Mouse (Mus musculus) lung, postnatal 0 days (tissue): ENCODE results near the gene Tm7sf3. TPM values are rescaled to one million over a fixed set of nuclear protein-coding genes. Genes with fewer than 3 reads are reported as not detected.

Experiments used
- ATAC-seq: fragments of 200-750 bp; cut with Nextera tagmentation; 2 replicates; pipeline ENCODE4 v1.8.0; 2017; ENCODE audit warnings: moderate library complexity
- DNase-seq: peaks from one replicate; pipeline ENCODE4 v3.0.0-alpha.2; 2016; ENCODE audit warnings: low spot score
- H3K27ac ChIP-seq: fragments of 300-500 bp; sonication (generic); 2 replicates; pipeline ENCODE4 v1.5.1; 2014; ENCODE audit warnings: antibody characterized with exemption, mild to moderate bottlenecking, low read length, mixed read lengths
- H3K27me3 ChIP-seq: fragments of 300-500 bp; sonication (generic); replicated peaks from 2 replicates; pipeline ENCODE4 v1.6.1; 2014; ENCODE audit warnings: low read length, mixed read lengths; ENCODE audit not compliant: insufficient read depth
- H3K36me3 ChIP-seq: fragments of 300-500 bp; sonication (generic); 2 replicates; pipeline ENCODE4 v1.6.1; 2014; ENCODE audit warnings: low read length, mixed read lengths; ENCODE audit not compliant: insufficient read depth
- H3K4me1 ChIP-seq: fragments of 300-500 bp; sonication (generic); 2 replicates; pipeline ENCODE4 v1.6.1; 2014; ENCODE audit warnings: antibody characterized with exemption, low read depth, low read length, mixed read lengths; ENCODE audit not compliant: insufficient read depth
- H3K4me2 ChIP-seq: fragments of 300-500 bp; sonication (generic); replicated peaks from 2 replicates; pipeline ENCODE4 v1.6.1; 2014; ENCODE audit warnings: low read depth, mild to moderate bottlenecking, low read length, moderate library complexity, mixed read lengths
- H3K4me3 ChIP-seq: fragments of 300-500 bp; sonication (generic); 2 replicates; pipeline ENCODE4 v1.5.1; 2014; ENCODE audit warnings: low read depth, low read length
- H3K9ac ChIP-seq: fragments of 300-500 bp; sonication (generic); replicated peaks from 2 replicates; pipeline ENCODE4 v1.6.1; 2014; ENCODE audit warnings: low read depth, mild to moderate bottlenecking
- H3K9me3 ChIP-seq: fragments of 300-500 bp; sonication (generic); 2 replicates; pipeline ENCODE4 v1.6.1; 2016; ENCODE audit warnings: low read length, mixed read lengths
- CTCF ChIP-seq: IDR thresholded peaks from 2 replicates; pipeline ENCODE4 v1.5.1; 2016; ENCODE audit warnings: antibody characterized with exemption, mild to moderate bottlenecking
- EP300 ChIP-seq: IDR thresholded peaks from 2 replicates; pipeline ENCODE4 v1.6.1; 2016; ENCODE audit warnings: antibody characterized with exemption, mild to moderate bottlenecking, control low read depth
- WGBS: fragments of 180-500 bp; shearing (Covaris S2); extraction: QIAGEN DNeasy Blood & Tissue Kit; methylation state at CpG from one replicate; pipeline ENCODE4 v1.1.7; 2014; 5-methylcytosine and 5-hydroxymethylcytosine counted together
- polyA plus RNA-seq: library from polyadenylated mRNA; unstranded; fragments of >200 nt; fragmentation: Nextera tagmentation; extraction: Ambion mirVana; gene quantifications from 2 replicates; pipeline ENCODE4 v1.2.1, GENCODE M21; 2015

Tm7sf3 gene
- polyA plus RNA-seq, 1 experiment from 2014 or later = 21.7 TPM

GRCm38 (mm10) chr6:146583366-146584046 lies 59.1 kb downstream of the Tm7sf3 start:
- H3K4me3 ChIP-seq = no peak overlapping the region
- H3K4me1 ChIP-seq = peaks cover 4% of the 10 kb centered on the region; the same call in 1 of the 2 replicates
- no peaks in the 10 kb centered on the region for H3K9me3 ChIP-seq
- no peak overlapping the region for H3K4me2 ChIP-seq
- H3K9ac ChIP-seq = no peak overlapping the region
- WGBS = 70% methylated on average over 2 of the region's 2 CpGs
- TF ChIP-seq EP300 = no peak
- TF ChIP-seq CTCF = no peak
- peaks cover 11% of the 10 kb centered on the region; the same call in 1 of the 2 replicates for H3K36me3 ChIP-seq
- H3K27ac ChIP-seq = no peak overlapping the region
- H3K27me3 ChIP-seq = no peaks in the 10 kb centered on the region
- no peak for ATAC-seq
- no peak for DNase-seq

DNA sequence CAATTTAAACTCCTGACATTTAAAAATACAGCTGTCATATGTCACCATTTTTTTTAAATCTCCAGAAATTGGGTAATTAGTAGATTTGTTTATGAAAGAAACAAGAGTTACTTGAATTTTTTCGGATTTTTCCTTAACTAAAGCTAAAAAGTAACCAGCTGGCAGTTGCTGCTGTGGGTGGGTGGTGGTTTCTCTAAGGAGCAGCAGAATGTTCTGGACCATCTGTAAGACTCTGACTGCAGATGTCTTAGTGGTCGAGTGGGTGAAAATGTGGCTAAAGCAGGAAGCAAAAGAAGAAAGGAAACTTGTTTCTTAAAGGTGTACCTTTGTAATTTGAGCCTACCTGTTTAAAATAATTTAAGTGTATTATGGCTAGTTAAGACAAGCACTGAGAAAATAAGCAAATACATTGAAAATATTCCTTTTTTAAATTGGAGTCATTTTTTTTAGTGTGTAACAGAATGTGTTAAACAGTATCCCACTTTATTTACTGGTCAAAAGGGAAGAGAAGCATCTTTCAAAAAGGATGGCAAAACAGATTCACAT lies 62.2 kb downstream of the Tm7sf3 start:
- ATAC-seq (no peak), DNase-seq (peak; percentile 40)
- no peak for TF ChIP-seq EP300
- TF ChIP-seq CTCF = no peak
- H3K4me3 ChIP-seq = no peak overlapping the region
- no peaks in the 10 kb centered on the region for H3K9me3 ChIP-seq
- 12% methylated on average over 2 of the region's 2 CpGs for WGBS
- no peaks in the 10 kb centered on the region for H3K27me3 ChIP-seq
- no peak overlapping the region for H3K4me2 ChIP-seq
- H3K36me3 ChIP-seq = no peaks in the 10 kb centered on the region
- H3K9ac ChIP-seq = no peak overlapping the region
- H3K27ac ChIP-seq = no peak overlapping the region
- H3K4me1 ChIP-seq = peaks cover 4% of the 10 kb centered on the region; the same call in 1 of the 2 replicates

- WGBS = 4% methylated on average over 7 of the region's 7 CpGs
- TF ChIP-seq EP300 (no peak), CTCF (no peak)
- ATAC-seq = no peak
Observed at GRCm38 (mm10) chr6:146578586-146578985, 64.0 kb downstream of the Tm7sf3 start.

DNA sequence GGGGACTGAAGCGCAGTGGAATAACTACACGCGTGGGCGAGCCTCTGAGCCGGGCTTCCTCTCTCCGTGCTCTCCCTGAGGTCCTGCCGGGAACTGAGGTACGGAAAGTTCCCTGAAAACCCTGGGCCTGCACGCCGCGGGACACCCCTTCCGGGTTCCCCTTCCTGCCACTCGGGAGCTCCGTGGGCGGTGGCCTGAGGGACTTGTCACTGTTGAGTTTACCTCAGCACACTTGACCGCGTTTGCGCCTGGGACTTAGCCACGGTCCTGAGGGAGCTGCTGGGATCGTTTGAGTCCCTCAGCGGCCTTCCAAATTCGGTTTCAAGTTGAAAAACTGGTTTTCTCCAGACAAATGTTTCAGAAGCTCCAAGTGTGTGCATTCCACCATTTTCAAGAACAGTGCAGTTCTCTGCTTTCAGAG lies 64.5 kb downstream of the Tm7sf3 start:
- peak overlapping the region; percentile 91 for H3K4me3 ChIP-seq
- H3K27me3 ChIP-seq = no peaks in the 10 kb centered on the region
- H3K27ac ChIP-seq = peak overlapping the region; percentile 99
- ATAC-seq = peak; percentile 79
- 1% methylated on average over 21 of the region's 22 CpGs for WGBS
- DNase-seq = peak; percentile 91
- peak overlapping the region; percentile 75 for H3K4me2 ChIP-seq
- TF ChIP-seq EP300 (no peak), CTCF (no peak)
- no peaks in the 10 kb centered on the region for H3K9me3 ChIP-seq
- H3K4me1 ChIP-seq = peaks cover 4% of the 10 kb centered on the region; the same call in 1 of the 2 replicates
- H3K36me3 ChIP-seq = no peaks in the 10 kb centered on the region
- H3K9ac ChIP-seq = peak overlapping the region; percentile 98

More at GRCm38 (mm10) chr6:146578586-146578985, 64.0 kb downstream of the Tm7sf3 start:
- Histone ChIP-seq H3K4me3 (peak overlapping the region; percentile 91), H3K4me2 (peak overlapping the region; percentile 75), H3K27ac (peak overlapping the region; percentile 99), H3K27me3 (no peaks in the 10 kb centered on the region), H3K9me3 (no peaks in the 10 kb centered on the region), H3K9ac (peak overlapping the region; percentile 98), H3K4me1 (peaks cover 4% of the 10 kb centered on the region; the same call in 1 of the 2 replicates), H3K36me3 (no peaks in the 10 kb centered on the region)
- peak; percentile 42 for DNase-seq

DNA sequence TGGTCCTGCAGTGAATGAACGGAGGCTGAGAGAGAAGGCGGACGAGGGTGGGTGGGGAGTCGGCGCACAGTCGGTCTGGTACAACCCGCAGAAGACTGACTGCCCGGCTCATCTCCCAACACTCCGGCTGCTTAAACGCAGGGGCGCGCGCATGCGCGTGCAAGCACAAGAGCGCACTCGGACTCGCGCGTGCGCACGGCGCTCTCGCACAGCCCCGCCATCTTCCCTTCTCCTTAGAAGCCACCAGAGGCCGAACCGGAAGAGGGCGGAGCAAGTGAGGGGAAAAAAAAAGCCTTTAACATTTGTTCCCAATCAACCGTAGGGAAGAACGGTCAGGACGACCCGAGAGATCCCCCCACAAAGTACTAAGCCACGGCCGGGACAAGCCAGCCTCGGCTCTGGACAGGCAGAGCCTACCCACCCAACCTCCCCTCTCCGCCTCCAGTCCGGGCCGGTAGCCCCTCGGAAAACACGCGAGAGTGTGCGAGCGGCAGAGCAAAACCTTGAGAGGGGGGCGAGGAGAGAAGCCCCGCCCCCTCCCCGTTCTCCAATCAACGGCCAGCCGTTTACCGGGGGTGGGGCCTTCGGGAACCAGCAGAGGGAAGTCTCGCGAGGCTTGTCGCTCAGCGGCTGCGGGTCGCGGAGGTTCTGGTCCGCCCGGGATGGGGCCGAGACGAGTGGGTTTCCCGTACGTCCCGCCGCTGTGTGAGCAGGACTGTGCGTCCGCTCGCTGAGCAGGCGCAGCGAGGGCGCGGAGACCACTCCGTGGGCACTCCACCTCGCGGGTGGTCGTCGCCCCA lies 65.1 kb downstream of the Tm7sf3 start, which contains the start of gene Ints13:
Gene Ints13 (minus strand): TSS at position 526 of the 800 bp plus-strand sequence.
- no peaks in the 10 kb centered on the region for H3K9me3 ChIP-seq
- peak within 1 kb of the TSS; percentile 91 for H3K4me3 ChIP-seq
- H3K4me1 ChIP-seq = peaks cover 4% of the 10 kb centered on the region; the same call in 1 of the 2 replicates
- peak; percentile 100 for DNase-seq
- peak; percentile 94 for ATAC-seq
- H3K9ac ChIP-seq = peak within 1 kb of the TSS; percentile 98
- no peaks in the 10 kb centered on the region for H3K27me3 ChIP-seq
- H3K36me3 ChIP-seq = no peaks in the 10 kb centered on the region
- peak within 1 kb of the TSS; percentile 94 for H3K4me2 ChIP-seq
- peak; percentile 44; the same call in 1 of the 2 replicates for TF ChIP-seq EP300
- TF ChIP-seq CTCF = no peak; the same call in 1 of the 2 replicates
- 1% methylated on average over 76 of the region's 77 CpGs for WGBS
- peak within 1 kb of the TSS; percentile 99 for H3K27ac ChIP-seq

GRCm38 (mm10) chr6:146576903-146577302 lies 65.7 kb downstream of the Tm7sf3 start, which contains the start of gene Fgfr1op2:
Gene Fgfr1op2, plus strand, starts transcription at chr6:146577203.
- H3K9me3 ChIP-seq = no peaks in the 10 kb centered on the region
- no peaks in the 10 kb centered on the region for H3K36me3 ChIP-seq
- H3K4me2 ChIP-seq = peak within 1 kb of the TSS; percentile 94
- H3K27me3 ChIP-seq = no peaks in the 10 kb centered on the region
- TF ChIP-seq EP300 (no peak), CTCF (no peak)
- 1% methylated on average over 13 of the region's 13 CpGs for WGBS
- DNase-seq = no peak
- peak within 1 kb of the TSS; percentile 91 for H3K4me3 ChIP-seq
- H3K27ac ChIP-seq = peak within 1 kb of the TSS; percentile 99
- ATAC-seq = no peak
- peak within 1 kb of the TSS; percentile 98 for H3K9ac ChIP-seq
- H3K4me1 ChIP-seq = peaks cover 4% of the 10 kb centered on the region; the same call in 1 of the 2 replicates
